Comparison of ENCODE assay signal across 10 mouse cellular contexts in genomic region chr5:139862759-139863158, GRCm38 (mm10). TPM values are rescaled to one million over a fixed set of nuclear protein-coding genes. Genes with fewer than 3 reads are reported as not detected.
DNase-seq lines count a peak whose midpoint lies in the region; ATAC-seq and TF ChIP-seq lines count a peak whose summit lies in the region.
"Had no signal": no experiment of that assay in that cellular context is flagged by ENCODE, and none has a peak within 500 bp of the region (broad histone marks: within the 10 kb centered on the region; RNA-seq: fewer than 3 reads in every experiment).

No protein-coding gene starts in this region.

- 0 out of 2 replicates have a peak overlapping the region, but pooled peaks have one; percentile 44 for H3K27ac ChIP-seq in hindbrain, embryonic 12.5 days
- no peak overlapping the region for H3K27ac ChIP-seq in hindbrain, embryonic 11.5 days (ENCODE audit: low read depth, low read length)
- H3K27ac ChIP-seq in hindbrain, postnatal 0 days, result no peak overlapping the region
- no peak overlapping the region for H3K27ac ChIP-seq in neural tube, embryonic 15.5 days (replicated peaks)

- no peaks in the 10 kb centered on the region for H3K9me3 ChIP-seq in hindbrain, embryonic 12.5 days (replicated peaks)
- no peaks in the 10 kb centered on the region for H3K9me3 ChIP-seq in hindbrain, embryonic 11.5 days (ENCODE audit: control insufficient read depth, low read length)
- no peaks in the 10 kb centered on the region for H3K9me3 ChIP-seq in hindbrain, postnatal 0 days (ENCODE audit: low read length)
- H3K9me3 ChIP-seq in neural tube, embryonic 15.5 days (replicated peaks), result no peaks in the 10 kb centered on the region

- WGBS in hindbrain, embryonic 12.5 days, result 60% methylated on average over 4 of the region's 4 CpGs
- 69% methylated on average over 4 of the region's 4 CpGs for WGBS in hindbrain, embryonic 11.5 days
- 21% methylated on average over 4 of the region's 4 CpGs for WGBS in hindbrain, postnatal 0 days
- WGBS in neural tube, embryonic 15.5 days, result 52% methylated on average over 4 of the region's 4 CpGs

- no peak for TF ChIP-seq CTCF in hindbrain, postnatal 0 days (IDR thresholded peaks at IDR 0.05; ENCODE audit: low read depth)

- no peak for ATAC-seq in hindbrain, embryonic 12.5 days (ENCODE audit: low FRiP score)
- ATAC-seq in hindbrain, embryonic 11.5 days (ENCODE audit: low FRiP score), result no peak
- no peak for ATAC-seq in hindbrain, postnatal 0 days
- ATAC-seq in neural tube, embryonic 15.5 days (ENCODE audit: low FRiP score), result no peak

- no peak for DNase-seq in hindbrain, embryonic 11.5 days (ENCODE audit: low spot score)
- DNase-seq in 3T3-L1 (ENCODE audit: low read depth, low spot score), result peak; percentile 92
- DNase-seq in brain, adult 2 months (ENCODE audit: low read depth, low spot score), result peak; percentile 18
- DNase-seq in hindbrain, postnatal 0 days (ENCODE audit: low spot score), result peak; percentile 80
- DNase-seq in ovary, postnatal 14 days (ENCODE audit: low spot score), result peak; percentile 47
- no peak for DNase-seq in neural tube, embryonic 10.5 days (ENCODE audit: extremely low spot score, low spot score)

- no peak overlapping the region for H3K9ac ChIP-seq in hindbrain, embryonic 12.5 days
- H3K9ac ChIP-seq in hindbrain, embryonic 11.5 days (ENCODE audit: low read depth, low read length), result no peak overlapping the region
- no peak overlapping the region for H3K9ac ChIP-seq in hindbrain, postnatal 0 days (replicated peaks; ENCODE audit: low read length)
- H3K9ac ChIP-seq in neural tube, embryonic 15.5 days (replicated peaks), result no peak overlapping the region

- H3K27me3 ChIP-seq in hindbrain, embryonic 12.5 days, result peaks cover 10% of the 10 kb centered on the region; the same call in 1 of the 2 replicates
- H3K27me3 ChIP-seq in hindbrain, embryonic 11.5 days (ENCODE audit: control insufficient read depth, insufficient read depth, low read length), result no peaks in the 10 kb centered on the region
- H3K27me3 ChIP-seq in hindbrain, postnatal 0 days (ENCODE audit: insufficient read depth, low read length), result no peaks in the 10 kb centered on the region
- H3K27me3 ChIP-seq in neural tube, embryonic 15.5 days (replicated peaks), result no peaks in the 10 kb centered on the region

- H3K4me3 ChIP-seq in hindbrain, embryonic 12.5 days, result no peak overlapping the region
- no peak overlapping the region for H3K4me3 ChIP-seq in hindbrain, embryonic 11.5 days (ENCODE audit: low read depth, low read length)
- no peak overlapping the region for H3K4me3 ChIP-seq in hindbrain, postnatal 0 days (ENCODE audit: low read length)
- H3K4me3 ChIP-seq in neural tube, embryonic 15.5 days (replicated peaks), result no peak overlapping the region

- H3K4me1 ChIP-seq in hindbrain, embryonic 12.5 days, result peaks cover 10% of the 10 kb centered on the region
- H3K4me1 ChIP-seq in hindbrain, embryonic 11.5 days (replicated peaks; ENCODE audit: control insufficient read depth, insufficient read depth, low read length), result no peaks in the 10 kb centered on the region
- H3K4me1 ChIP-seq in hindbrain, postnatal 0 days (ENCODE audit: insufficient read depth, low read length), result no peaks in the 10 kb centered on the region
- H3K4me1 ChIP-seq in neural tube, embryonic 15.5 days, result peaks cover 6% of the 10 kb centered on the region

- H3K4me2 ChIP-seq in hindbrain, embryonic 12.5 days (replicated peaks), result no peak overlapping the region
- H3K4me2 ChIP-seq in hindbrain, embryonic 11.5 days (replicated peaks; ENCODE audit: low read depth, low read length), result no peak overlapping the region
- H3K4me2 ChIP-seq in hindbrain, postnatal 0 days (ENCODE audit: low read depth, low read length), result no peak overlapping the region
- no peak overlapping the region for H3K4me2 ChIP-seq in neural tube, embryonic 15.5 days

- no peaks in the 10 kb centered on the region for H3K36me3 ChIP-seq in hindbrain, embryonic 12.5 days
- H3K36me3 ChIP-seq in hindbrain, embryonic 11.5 days (ENCODE audit: control insufficient read depth, insufficient read depth, low read length), result no peaks in the 10 kb centered on the region
- H3K36me3 ChIP-seq in hindbrain, postnatal 0 days (ENCODE audit: insufficient read depth, low read length), result no peaks in the 10 kb centered on the region
- H3K36me3 ChIP-seq in neural tube, embryonic 15.5 days, result no peaks in the 10 kb centered on the region

RNA-seq across cellular contexts. Expression of gene Psmg3, which starts 36.1 kb away (rescaled TPM):
- polyA plus RNA-seq in hindbrain, embryonic 12.5 days (2016; fragmentation: Nextera tagmentation; extraction: Ambion mirVana), result 55.8 and 66.6 TPM in 2 replicates
- polyA plus RNA-seq in hindbrain, embryonic 11.5 days (2014; fragmentation: Nextera tagmentation; extraction: Ambion mirVana), result 74.5 and 77.3 TPM in 2 replicates
- 23.6 and 26.1 TPM in 2 replicates for total RNA-seq in hindbrain, postnatal 0 days (2014; rRNA removed)
- 59.0 and 60.6 TPM in 2 replicates for polyA plus RNA-seq in hindbrain, postnatal 0 days (2015; fragmentation: Nextera tagmentation; extraction: Ambion mirVana)
- 72.1 and 76.3 TPM in 2 replicates for polyA plus RNA-seq in neural tube, embryonic 15.5 days (2015; fragmentation: Nextera tagmentation; extraction: Ambion mirVana)

RNA-seq across cellular contexts. Expression of gene Gm26938, which starts 36.6 kb away (rescaled TPM):
- not detected in 2 replicates for polyA plus RNA-seq in hindbrain, embryonic 12.5 days (2016; fragmentation: Nextera tagmentation; extraction: Ambion mirVana)
- not detected in 2 replicates for polyA plus RNA-seq in hindbrain, embryonic 11.5 days (2014; fragmentation: Nextera tagmentation; extraction: Ambion mirVana)
- total RNA-seq in hindbrain, postnatal 0 days (2014; rRNA removed), result not detected in 2 replicates
- polyA plus RNA-seq in hindbrain, postnatal 0 days (2015; fragmentation: Nextera tagmentation; extraction: Ambion mirVana), result not detected in 2 replicates
- not detected in 2 replicates for polyA plus RNA-seq in neural tube, embryonic 15.5 days (2015; fragmentation: Nextera tagmentation; extraction: Ambion mirVana)
- total RNA-seq: common myeloid progenitor, adult 5-6 weeks had no signal
- polyA plus RNA-seq: stomach, embryonic 14.5 days had no signal

RNA-seq across cellular contexts. Expression of gene Tmem184a, which starts 43.0 kb away (rescaled TPM):
- 0.43 and 1.4 TPM in 2 replicates for polyA plus RNA-seq in hindbrain, embryonic 12.5 days (2016; fragmentation: Nextera tagmentation; extraction: Ambion mirVana)
- polyA plus RNA-seq in hindbrain, embryonic 11.5 days (2014; fragmentation: Nextera tagmentation; extraction: Ambion mirVana), result 1.1 and 1.2 TPM in 2 replicates
- total RNA-seq in hindbrain, postnatal 0 days (2014; rRNA removed), result 0.04 and 0.31 TPM in 2 replicates
- 0.06 and 0.08 TPM in 2 replicates for polyA plus RNA-seq in hindbrain, postnatal 0 days (2015; fragmentation: Nextera tagmentation; extraction: Ambion mirVana)
- 0.20 and 1.7 TPM in 2 replicates for polyA plus RNA-seq in neural tube, embryonic 15.5 days (2015; fragmentation: Nextera tagmentation; extraction: Ambion mirVana)

RNA-seq across cellular contexts. Expression of gene Elfn1, which starts 45.0 kb away (rescaled TPM):
- polyA plus RNA-seq in hindbrain, embryonic 12.5 days (2016; fragmentation: Nextera tagmentation; extraction: Ambion mirVana), result 1.7 and 2.0 TPM in 2 replicates
- 1.3 and 1.5 TPM in 2 replicates for polyA plus RNA-seq in hindbrain, embryonic 11.5 days (2014; fragmentation: Nextera tagmentation; extraction: Ambion mirVana)
- total RNA-seq in hindbrain, postnatal 0 days (2014; rRNA removed), result 26.0 and 45.1 TPM in 2 replicates
- polyA plus RNA-seq in hindbrain, postnatal 0 days (2015; fragmentation: Nextera tagmentation; extraction: Ambion mirVana), result 2.3 and 3.3 TPM in 2 replicates
- polyA plus RNA-seq in neural tube, embryonic 15.5 days (2015; fragmentation: Nextera tagmentation; extraction: Ambion mirVana), result 5.7 TPM in 2 replicates
- total RNA-seq: common myeloid progenitor, adult 5-6 weeks had no signal

Comparison
In these comparisons a context has a peak if more than half of its experiments do, and no peak if none do; other contexts are left out.
1. DNase-seq: peak in 3T3-L1 (single experiment), brain, adult 2 months (single experiment), hindbrain, postnatal 0 days (single experiment) and ovary, postnatal 14 days (single experiment); none in hindbrain, embryonic 11.5 days (single experiment) and neural tube, embryonic 10.5 days (single experiment).